Mouse (Mus musculus): ENCODE results near the gene Agap1.

Agap1 gene

DNA sequence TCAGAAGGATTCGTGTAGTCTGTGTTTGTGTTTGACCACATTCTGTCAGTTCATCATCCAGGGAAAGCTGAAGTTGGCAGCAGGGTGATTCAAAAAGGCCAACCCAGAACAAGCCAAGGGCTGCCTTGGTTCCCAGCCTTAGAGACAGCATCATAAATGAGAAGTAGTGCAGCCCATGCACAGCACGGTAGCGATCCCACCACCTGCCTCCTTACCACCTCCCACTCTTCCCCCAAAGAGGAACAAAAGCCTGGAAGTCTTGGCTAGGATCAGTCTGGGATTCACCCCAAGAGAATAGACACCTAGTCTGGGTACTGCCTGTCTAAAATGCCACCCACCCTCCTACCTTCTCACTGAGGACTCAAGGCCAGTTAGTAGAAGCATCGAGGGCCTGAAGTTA, 390.9 kb downstream of the Agap1 start:
- DNase-seq (ENCODE audit: low spot score in 2 of 2): peak; percentile 21 to 42

DNA sequence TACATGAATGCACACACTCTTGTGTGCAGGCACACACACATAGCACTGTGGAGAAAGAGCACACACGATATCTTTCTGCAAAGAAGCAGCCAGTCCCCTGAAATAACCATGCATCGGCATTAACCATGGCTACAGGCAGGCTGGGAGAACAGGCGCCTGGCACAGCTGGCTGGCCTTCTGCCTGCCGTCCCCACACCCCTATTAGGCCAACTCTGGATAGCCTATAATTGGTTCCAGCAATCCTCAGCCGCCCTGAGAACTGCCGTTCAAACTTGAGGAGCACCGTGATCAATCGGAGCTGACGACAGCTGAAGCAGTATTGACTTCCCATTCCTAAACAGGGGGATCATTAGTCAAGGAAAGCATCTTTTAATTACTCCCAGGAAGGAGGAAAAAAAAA, 391.5 kb downstream of the Agap1 start:
- DNase-seq (ENCODE audit: low spot score in 2 of 2): no peak

DNA sequence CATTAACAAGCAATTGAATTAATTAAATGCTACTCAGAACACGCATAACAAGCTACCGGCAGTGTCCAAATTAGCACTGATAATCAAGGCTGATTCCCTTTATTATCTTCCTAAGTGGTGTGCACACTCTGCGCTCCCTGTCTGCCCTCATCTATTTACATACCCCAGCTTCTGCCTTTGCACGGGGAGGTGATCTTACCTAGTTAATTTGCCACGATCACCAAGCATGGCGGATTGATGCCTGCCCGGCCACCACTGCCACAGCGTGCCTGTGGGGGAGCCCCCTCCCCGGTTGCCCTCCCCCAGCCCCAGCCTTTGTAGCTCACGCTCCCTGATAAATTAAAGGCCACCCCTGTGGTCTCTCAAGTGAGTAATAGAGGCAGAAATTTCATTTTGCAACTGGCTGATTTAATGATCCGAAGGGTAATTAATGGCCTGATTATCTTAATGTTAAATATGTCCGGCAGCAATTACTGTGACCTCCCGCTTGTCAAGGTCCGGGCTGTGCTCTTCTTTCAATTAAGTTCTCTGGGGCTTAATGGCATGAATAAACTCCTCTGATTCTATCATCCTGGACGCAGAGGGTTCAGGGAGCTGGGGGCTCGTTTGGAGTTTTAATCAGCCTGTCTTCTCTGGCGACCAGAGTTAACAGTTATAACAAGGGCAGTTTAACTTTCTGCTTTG, 393.9 kb downstream of the Agap1 start:
- no peak for DNase-seq (ENCODE audit: low spot score in 2 of 2)

DNA sequence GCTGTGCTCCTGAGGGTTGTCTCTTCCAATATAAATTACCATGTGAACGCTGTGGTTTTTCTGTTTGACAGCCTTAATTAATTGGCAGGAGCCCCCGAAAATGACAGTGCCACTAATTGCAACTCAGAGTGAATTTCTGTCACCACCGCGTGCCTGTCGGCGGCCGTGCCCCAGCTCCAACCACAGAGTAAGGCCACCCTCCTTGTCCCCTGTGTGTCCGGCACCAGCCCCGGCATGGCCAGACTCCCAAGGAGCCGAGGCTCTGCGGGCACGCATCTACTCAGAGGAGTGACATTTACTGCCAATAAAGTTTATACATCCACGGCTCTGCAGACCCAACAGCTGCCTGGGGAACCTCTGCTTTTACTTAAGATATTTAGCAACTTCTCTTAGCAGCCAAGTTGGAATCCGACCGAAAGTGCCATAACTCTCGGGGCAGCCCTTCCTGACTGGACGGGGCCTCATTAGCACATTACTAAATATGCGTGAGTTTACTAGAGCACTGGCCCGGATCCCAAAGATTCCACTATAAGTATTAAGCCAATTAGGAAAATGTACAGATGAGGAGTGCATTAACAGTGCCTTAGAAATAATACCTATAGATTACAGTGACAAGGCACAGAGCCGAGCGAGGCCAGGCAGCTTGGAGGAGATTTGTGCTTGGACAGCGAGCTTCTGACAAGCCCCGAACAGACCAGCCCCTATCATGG, 394.7 kb downstream of the Agap1 start:
- DNase-seq (ENCODE audit: low spot score in 2 of 2): no peak

GRCm38 (mm10) chr1:89849861-89850230, 395.2 kb downstream of the Agap1 start:
- DNase-seq (ENCODE audit: low spot score in 2 of 2): peak in 1 of 2 experiments; percentile 30

DNA sequence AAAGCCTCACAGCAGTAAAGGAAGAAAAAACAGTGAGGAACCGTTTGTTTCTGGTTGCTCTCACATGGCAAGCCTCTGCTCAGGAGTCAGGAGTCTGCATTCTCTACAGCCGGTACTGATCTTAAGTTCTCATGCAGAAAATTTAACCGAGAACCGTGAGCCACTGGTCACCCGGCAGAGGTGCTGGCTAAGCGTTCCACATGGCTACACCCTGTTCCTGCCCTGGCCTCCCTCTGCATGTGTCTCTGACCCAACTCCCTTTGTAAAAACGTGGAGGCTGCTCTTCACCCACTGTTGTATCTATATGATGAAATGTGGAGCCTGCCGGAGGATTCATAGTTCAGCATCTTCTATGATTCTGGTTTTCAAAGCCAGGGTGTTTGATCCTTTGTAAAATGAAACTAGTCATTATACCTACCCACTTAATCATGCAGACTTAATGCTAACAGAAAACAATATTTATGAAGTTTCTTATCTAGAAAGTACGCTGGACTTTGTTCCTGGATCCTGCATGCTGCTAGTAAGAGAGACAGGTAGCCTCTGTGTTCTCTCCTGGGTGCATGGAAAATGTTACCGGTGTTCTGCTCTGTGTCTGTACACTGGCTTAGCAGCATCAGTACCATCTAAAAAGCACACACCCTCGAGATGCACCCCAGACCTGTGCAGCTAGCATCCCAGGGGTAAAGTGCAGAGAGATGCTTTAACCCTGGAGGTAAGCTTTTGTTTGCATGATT, 396.2 kb downstream of the Agap1 start:
- no peak for DNase-seq (ENCODE audit: low spot score in 2 of 2)

DNA sequence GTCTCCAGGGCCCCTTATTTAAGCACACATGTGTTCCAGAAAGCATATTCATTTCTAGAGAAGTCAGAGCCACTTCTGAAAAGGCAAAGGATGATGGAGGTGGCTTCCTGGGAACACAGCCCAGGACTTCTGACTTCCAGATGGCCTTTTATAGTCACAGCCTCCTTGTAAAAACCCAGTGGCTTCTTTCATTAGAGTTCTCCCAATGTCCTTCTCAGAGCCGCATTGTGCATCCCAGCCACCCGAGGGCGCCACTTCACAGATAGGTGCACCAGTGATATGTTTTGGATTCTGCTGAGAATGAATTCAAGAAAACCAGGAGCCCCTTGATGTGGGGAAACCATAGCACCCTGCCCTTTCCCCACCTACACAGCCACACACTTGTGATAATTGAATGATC, 404.6 kb downstream of the Agap1 start:
- DNase-seq (ENCODE audit: low spot score in 2 of 2): no peak

DNA sequence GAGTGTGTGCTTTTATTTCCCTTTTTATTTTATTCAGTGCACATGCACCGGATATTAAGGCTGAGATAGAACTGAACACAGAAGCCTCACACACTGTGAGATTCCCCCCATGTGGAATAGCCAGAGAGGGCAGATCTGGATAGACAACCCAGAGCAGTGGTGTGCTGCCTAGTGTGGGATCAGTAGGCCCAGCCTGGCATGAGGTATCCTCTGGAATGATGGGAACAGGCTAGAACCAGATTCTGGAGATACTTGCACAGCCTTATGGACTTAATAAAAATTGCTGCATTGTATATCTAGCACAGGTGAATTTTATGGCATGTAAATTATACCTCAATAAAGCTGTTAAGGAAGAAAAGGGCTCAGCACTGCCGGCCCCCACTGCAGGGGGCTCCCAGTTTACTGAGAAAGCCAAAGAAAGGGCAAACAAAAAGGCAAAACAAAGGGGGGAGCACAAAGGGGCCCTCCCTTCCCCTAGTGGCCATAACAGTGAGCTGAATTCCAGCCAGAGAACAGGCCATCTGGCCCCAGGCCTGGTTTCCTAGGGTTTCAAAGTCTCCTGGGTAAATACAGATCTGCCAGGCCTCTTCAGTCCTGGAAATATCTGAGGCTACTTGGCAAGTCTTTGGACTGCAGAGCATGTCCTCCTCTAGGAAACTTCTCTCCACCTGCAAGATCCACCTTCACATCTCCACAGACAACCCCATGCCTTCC, 405.6 kb downstream of the Agap1 start:
- DNase-seq (ENCODE audit: low spot score in 2 of 2): no peak

- DNase-seq (ENCODE audit: low spot score in 2 of 2): no peak
Observed at GRCm38 (mm10) chr1:89865787-89866186, 411.2 kb downstream of the Agap1 start.

- DNase-seq (ENCODE audit: low spot score in 2 of 2): no peak
Observed at GRCm38 (mm10) chr1:89867847-89868246, 413.2 kb downstream of the Agap1 start.

- DNase-seq (ENCODE audit: low spot score in 2 of 2): no peak
Observed at GRCm38 (mm10) chr1:89870134-89870905, 415.7 kb downstream of the Agap1 start.

GRCm38 (mm10) chr1:89870906-89871211, 416.3 kb downstream of the Agap1 start:
- no peak for DNase-seq (ENCODE audit: low spot score in 2 of 2)

DNA sequence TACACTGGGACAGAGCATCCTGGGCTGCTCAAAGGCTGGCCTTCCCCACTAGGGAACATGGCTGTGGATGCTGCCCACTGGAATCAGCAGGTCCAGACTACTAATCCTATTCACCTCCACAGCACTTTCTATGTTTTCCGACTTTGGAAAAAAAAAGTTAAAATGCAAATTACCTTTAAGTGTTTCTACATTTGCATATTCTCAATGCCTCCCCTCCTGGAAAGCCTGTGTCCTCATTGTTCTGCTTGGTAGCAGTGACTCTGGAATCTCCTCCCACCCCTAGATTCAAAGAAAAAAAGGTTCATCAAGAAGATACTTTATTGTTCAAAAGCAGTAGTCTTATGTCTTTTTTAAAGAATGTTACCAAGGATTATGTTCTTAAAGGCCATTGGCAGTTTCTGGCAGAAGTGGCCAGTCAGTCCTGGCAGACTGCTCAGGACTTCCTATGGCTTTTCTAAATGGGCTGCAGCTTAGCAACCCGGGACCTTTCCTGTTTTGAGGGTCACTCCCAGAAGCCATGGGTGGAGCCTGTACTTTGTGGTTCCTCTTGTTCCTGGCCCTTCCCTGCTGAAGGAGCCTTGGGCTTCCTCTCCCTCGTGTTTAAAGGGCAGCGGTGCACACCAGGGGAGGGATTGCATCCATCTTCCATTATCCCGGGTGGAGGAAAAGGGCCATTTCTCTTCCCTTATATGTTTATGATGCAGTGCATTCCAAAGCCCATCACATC, 421.9 kb downstream of the Agap1 start:
- DNase-seq (ENCODE audit: low spot score in 2 of 2): no peak

DNA sequence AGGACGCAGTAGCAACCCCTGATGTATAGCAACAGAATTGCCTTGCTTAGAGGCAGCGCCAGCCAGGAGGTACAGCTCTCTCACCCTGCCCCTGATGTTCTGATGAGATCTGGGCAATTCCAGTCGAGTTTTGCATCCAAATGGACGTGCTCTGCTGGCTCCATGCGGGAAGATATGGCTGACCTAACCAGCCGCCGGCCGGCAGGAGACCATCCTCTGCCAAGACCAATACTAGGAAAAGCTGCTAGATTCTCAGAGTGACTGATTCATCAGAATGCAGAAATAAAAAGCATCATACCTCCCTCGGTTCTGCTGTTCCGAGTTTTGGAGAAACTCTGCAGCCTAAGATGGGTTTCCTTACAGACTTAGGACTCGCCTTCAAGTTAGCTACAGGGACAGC, 423.9 kb downstream of the Agap1 start:
- no peak for DNase-seq (ENCODE audit: low spot score in 2 of 2)

DNA sequence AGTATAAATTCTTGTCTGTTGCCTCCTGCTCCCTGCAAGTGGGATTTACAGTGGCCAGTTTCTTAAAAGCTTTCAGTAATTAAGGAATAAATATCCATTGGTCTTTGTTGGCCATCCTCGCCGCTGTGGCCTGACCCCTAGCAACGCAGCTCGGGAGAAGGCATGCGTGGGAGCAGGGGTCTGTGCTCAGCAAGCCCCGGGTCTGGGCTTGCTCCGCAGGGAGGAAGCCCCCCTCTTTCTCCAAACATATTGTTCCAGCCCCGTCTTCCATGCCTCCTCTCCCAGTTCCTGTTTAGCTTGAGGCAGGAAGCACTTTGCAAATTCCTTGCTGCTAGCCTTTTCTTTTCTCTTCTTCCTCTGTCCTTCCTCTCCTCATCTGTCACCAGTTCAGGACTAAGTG, 425.6 kb downstream of the Agap1 start:
- no peak for DNase-seq (ENCODE audit: low spot score in 2 of 2)

DNA sequence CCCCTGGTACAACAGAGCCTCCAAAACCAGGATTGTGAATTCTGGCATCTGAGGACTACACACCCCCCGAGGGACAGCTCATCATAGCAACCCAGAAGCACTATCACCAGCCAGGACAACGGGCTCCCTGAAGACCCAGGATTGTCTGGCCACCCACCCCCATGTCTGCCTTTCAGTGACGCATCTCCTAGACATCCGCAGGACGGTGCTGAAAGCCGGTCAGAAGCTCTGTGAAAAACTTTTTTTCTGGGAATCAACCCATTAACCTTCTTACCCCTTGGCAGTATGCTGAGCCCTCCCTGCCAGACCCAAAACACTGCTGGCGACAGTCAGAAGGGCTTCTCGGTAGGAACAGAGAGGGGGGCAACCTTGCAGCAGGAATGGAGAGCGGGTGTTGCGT, 426.2 kb downstream of the Agap1 start:
- DNase-seq (ENCODE audit: low spot score in 2 of 2): no peak

DNA sequence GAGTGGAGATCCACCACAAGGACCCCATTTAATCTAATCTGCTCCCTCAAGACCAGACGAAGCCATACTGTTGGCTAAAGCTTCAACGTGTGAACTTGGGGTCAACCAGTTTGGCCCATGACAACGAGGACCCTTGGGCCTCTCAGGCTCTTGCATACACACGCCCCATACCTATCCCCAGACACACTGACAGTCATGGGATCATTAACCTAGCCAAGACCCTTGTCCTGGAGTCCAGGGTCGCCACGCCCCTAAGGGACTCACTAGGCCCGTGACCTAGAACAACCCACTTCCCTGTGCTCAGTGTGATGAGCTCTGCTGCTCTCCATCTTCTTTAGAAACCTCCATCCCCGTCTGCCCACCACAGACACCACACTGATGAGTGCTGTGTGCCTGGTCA, 429.7 kb downstream of the Agap1 start:
- no peak for DNase-seq (ENCODE audit: low spot score in 2 of 2)

DNA sequence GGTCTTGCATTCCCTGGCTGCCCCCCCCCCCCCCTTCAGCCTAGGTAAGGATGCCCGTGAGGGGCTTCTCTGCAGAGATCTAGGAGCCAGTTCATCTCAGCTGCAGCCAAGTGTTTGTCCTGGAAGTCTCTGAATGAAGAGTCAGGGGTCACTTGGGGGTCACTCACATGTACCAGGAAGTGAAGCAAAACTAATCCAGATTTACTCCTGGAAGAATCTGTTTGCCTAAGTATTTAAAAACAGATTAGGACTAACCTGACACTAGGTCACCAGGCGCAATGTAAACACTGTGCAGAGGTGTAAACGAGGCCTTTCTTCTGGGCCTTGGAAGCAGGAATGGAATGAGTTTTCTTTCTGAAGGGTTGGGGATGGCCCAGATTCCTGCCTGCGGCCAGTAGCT, 431.1 kb downstream of the Agap1 start:
- no peak for DNase-seq (ENCODE audit: low spot score in 2 of 2)

- DNase-seq (ENCODE audit: low spot score in 2 of 2): no peak
Observed at GRCm38 (mm10) chr1:89891400-89891799, 436.8 kb downstream of the Agap1 start.

DNA sequence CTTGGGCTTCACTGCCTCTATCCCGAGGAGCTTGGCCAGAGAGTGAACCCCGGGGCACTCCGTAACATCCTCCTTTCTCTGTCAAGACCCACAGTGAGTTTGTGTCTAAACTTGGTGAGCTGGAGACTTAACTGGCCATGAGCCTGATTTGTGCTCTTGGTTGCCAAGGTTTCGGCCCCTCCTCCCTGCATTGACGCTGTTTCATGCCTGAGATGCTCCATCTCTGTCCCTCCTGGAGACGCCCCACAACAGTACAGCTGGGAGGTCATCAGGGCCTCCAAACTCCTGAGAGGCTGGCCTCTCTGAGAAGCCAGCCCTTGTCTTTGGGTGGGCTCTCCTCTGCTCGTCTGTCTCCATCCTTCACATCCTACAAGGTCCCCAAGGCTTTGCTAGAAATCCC, 437.7 kb downstream of the Agap1 start:
- no peak for DNase-seq (ENCODE audit: low spot score in 2 of 2)

DNA sequence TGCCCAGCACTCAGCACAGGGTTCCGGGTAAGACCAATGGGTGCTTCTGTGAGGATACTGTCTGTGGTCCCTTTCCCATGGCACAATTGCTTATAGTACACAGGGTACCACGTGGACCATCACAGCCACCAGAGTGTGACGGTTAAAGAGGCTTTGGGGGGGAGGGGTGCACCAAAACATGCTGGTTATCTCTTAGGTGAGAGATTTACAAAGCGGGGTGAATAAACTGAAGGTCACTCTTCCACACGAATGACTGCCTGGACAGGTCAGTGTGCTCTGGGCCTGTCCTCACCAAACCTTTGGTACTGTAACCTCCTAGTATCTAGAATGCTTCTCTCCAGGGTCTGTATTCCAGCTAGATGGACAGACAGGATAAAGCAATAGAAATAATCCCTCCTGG, 441.2 kb downstream of the Agap1 start:
- no peak for DNase-seq (ENCODE audit: low spot score in 2 of 2)
